Mouse (Mus musculus) adipocyte (in vitro differentiated cells): ENCODE measurements around the gene Gm4305.
"Not testable (repeated sequence)": the region's sequence is repeated elsewhere in the genome, so short reads cannot be mapped to it uniquely, and the experiment has no call there.

Experiments used
- DNase-seq: peaks from one replicate; pipeline ENCODE4 v3.0.0-alpha.2; 2016; ENCODE audit warnings: low spot score

The Gm4305 gene

DNA sequence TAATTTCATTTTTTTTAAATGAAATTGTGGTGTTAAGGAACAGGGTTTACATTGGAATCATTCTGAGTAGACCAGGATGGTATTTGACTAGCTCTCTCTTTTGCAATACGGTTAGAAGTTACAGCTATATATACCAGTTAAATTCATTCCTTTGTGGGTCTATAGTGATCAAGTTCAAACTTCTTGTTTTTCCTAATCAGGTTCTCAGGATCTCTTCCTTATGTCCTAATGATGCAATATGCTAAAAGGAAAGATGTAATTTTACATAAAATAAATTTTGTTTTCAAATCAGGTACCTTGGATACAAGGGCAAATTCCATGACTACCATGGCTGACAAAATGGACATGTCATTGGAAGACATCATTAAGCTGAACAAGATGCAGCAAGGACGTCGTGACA is at the start of gene Gm4305:
TSS of gene Gm4305 (plus strand) at position 301 of the 400 bp plus-strand sequence.
- not testable (repeated sequence) for DNase-seq

DNA sequence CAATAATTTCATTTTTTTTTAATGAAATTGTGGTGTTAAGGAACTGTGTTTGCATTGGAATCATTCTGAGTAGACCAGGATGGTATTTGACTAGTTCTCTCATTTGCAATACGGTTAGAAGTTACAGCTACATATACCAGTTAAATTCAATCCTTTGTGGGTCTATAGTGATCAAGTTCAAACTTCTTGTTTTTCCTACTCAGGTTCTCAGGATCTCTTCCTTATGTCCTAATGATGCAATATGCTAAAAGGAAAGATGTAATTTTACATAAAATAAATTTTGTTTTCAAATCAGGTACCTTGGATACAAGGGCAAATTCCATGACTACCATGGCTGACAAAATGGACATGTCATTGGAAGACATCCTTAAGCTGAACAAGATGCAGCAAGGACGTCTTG is 15.5 kb upstream of the Gm4305 start, which contains the start of gene Gm4301:
TSS of gene Gm4301 (plus strand) at position 301 of the 400 bp plus-strand sequence.
- not testable (repeated sequence) for DNase-seq

DNA sequence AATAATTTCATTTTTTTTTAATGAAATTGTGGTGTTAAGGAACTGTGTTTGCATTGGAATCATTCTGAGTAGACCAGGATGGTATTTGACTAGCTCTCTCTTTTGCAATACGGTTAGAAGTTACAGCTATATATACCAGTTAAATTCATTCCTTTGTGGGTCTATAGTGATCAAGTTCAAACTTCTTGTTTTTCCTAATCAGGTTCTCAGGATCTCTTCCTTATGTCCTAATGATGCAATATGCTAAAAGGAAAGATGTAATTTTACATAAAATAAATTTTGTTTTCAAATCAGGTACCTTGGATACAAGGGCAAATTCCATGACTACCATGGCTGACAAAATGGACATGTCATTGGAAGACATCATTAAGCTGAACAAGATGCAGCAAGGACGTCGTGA is 10.4 kb upstream of the Gm4305 start, which contains the start of gene Gm4302:
TSS of gene Gm4302 (plus strand) at position 301 of the 400 bp plus-strand sequence.
- DNase-seq = not testable (repeated sequence)

DNA sequence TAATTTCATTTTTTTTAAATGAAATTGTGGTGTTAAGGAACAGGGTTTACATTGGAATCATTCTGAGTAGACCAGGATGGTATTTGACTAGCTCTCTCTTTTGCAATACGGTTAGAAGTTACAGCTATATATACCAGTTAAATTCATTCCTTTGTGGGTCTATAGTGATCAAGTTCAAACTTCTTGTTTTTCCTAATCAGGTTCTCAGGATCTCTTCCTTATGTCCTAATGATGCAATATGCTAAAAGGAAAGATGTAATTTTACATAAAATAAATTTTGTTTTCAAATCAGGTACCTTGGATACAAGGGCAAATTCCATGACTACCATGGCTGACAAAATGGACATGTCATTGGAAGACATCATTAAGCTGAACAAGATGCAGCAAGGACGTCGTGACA is 5.2 kb upstream of the Gm4305 start, which contains the start of gene Gm4303:
TSS of gene Gm4303 (plus strand) at position 301 of the 400 bp plus-strand sequence.
- DNase-seq = not testable (repeated sequence)

DNA sequence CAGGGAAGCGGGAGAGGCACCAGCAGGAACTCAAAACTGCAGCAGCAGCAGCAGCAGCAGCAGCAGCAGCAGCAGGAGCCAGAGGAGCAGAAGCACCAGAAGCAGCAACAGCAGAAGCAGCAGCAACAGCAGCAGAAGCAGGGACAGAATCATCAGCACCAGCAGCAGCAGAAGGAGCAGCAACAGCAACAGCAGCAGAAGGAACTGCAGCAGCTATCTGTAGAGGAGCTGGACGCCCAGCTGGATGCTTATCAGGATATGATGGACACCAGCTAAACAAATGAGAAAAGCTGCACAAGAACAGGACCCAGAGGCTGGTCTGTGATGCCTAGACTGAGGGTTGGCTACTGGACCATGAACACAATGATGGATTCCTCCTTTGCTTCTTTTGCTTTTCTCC is 5.9 kb downstream of the Gm4305 start:
- DNase-seq = not testable (repeated sequence)

DNA sequence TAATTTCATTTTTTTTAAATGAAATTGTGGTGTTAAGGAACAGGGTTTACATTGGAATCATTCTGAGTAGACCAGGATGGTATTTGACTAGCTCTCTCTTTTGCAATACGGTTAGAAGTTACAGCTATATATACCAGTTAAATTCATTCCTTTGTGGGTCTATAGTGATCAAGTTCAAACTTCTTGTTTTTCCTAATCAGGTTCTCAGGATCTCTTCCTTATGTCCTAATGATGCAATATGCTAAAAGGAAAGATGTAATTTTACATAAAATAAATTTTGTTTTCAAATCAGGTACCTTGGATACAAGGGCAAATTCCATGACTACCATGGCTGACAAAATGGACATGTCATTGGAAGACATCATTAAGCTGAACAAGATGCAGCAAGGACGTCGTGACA is 10.1 kb downstream of the Gm4305 start, which contains the start of gene Gm4307:
TSS of gene Gm4307 (plus strand) at position 301 of the 400 bp plus-strand sequence.
- DNase-seq = not testable (repeated sequence)

DNA sequence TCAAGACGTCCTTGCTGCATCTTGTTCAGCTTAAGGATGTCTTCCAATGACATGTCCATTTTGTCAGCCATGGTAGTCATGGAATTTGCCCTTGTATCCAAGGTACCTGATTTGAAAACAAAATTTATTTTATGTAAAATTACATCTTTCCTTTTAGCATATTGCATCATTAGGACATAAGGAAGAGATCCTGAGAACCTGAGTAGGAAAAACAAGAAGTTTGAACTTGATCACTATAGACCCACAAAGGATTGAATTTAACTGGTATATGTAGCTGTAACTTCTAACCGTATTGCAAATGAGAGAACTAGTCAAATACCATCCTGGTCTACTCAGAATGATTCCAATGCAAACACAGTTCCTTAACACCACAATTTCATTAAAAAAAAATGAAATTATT is 31.6 kb downstream of the Gm4305 start, which contains the start of gene Gm4312:
TSS of gene Gm4312 (minus strand) at position 101 of the 400 bp plus-strand sequence.
- DNase-seq = not testable (repeated sequence)
